Mouse (Mus musculus): ENCODE data around the gene Setmar.
"Not testable (repeated sequence)": the region's sequence is repeated elsewhere in the genome, so short reads cannot be mapped to it uniquely, and the experiment has no call there.

The Setmar gene

DNA sequence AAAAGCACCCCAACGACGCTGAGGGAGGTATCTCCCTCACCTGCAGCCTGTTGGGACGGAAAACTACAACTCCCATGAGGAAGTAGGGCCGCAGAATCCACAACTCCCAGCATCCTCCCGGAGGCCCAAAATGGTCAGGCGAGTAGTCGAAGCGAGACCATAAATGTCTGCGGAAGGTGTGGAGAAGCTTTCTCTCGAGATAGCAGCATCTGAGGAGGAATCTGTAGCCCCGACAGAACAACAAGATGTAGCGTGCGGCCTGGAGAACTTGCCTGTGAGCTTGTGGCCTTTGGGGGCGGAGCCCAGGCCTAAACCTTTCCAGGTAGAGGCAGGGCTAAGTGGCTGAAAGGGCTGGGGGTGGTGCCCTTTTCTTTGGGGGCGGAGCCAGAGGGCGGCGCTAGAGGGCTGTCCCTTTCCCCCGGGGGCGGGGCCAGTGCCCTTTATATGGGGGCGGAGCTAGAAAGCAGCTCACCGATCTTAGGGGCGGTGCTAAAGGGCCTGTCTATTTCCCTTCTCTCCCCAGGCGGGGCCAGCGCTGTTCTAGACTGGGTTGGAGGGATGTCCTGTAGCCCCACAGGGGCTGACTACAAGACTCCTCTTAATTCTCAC lies at the start of gene Setmar:
Setmar (plus strand) TSS at position 128 of the 609 bp plus-strand sequence.
- in situ Hi-C loops (cut with MboI, MseI), result loop anchor here (5.0 kb wide), 1 partner anchor 1273 kb away; no protein-coding TSS in a partner anchor

DNA sequence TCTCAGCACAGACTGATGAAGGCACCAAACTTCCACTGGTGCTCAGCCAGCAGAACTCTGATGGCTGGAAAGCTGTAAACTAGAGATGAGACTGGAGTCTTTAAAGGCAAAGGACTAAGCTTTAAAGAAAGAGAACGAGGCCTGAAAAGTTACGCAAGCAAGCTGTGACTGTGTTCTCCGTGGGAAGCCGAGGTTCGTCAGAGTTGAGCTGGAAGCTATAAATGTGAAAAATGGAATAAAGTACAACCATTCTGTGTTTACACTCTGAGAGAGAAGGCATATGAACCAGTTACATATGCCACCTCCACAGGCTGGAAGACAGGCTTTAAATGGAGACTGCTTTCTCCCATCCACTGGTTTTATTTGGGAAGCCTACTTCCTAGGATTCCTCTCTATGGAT lies 43.2 kb upstream of the Setmar start:
- in situ Hi-C loops (cut with MboI, MseI), result loop anchor here (10.0 kb wide), 1 partner anchor 1937 kb away; no protein-coding TSS in a partner anchor

DNA sequence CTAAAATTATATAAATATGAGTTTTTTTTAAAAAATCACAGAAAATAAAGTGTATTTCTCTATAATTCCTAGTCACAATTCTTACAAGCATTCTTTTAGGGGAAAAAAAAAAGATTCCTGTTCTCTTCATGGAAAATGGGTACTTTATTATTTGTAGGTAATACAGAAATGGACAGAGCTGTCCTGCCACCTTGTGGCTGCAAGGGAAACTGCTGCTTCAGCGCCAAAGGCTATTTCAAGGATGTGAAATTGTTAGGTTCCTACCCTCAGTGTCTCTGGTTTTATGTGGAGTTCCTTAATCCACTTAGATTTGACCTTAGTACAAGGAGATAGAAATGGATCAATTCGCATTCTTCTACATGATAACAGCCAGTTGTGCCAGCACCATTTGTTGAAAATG lies 9.8 kb upstream of the Setmar start:
- in situ Hi-C loops (cut with MboI, MseI), result not testable (repeated sequence)

DNA sequence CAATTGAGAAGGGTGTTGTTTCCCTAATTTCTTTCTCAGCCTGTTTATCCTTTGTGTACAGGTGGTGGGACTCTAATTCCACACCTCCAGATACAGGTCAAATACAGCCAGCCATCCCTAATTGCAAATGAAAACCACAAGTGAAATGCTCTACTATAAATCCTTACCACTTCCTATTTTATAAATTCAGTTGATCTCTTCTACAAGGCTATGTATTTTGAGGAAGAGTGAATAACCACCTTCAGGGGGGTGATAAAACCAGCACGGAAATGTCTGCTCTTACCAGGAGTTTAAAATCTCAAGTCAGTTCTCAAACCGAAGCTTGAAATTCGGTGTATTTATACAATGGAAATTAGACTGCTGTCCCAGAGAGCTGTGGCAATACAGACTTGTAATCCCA lies 8.9 kb upstream of the Setmar start:
- in situ Hi-C loops (cut with MboI, MseI), result no loop called here

DNA sequence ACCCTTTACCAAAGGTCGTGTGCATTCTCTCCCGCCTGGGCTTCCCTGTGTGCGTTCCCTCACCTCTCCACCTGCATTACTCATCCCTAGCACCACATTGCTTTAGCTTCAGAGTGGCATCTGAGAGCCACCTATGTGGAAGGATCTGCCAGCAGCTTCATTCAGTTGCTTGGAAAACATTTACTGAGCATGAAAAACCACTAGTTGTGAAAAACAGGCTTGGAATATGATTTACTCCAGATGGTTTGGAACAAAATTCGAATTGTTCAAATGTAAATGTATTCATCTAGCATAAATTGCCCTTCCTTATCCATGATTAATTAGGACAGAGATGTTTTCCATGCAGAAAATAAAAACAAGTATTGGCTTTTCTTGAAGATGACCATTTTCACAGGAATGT lies 7.5 kb upstream of the Setmar start:
- in situ Hi-C loops (cut with MboI, MseI), result no loop called here

DNA sequence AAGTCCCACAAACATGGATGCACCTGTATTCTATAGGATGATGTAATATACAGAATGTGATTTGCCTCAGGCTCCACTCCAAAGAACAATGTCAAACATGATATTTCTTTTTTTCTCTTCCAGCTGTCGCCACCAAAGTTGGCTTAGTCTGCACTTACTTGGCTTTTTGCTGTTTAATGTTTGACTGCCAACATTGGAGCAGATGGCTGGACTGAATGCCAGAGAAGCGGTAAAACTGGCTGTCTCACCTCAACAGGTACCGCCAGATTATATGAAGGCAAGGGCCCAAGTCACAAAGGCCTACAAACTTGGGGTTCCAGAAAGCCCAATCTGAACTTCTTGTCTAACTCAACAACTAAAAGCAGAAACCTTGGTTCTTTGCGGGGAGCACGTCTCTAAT lies 6.8 kb upstream of the Setmar start:
- in situ Hi-C loops (cut with MboI, MseI), result no loop called here

DNA sequence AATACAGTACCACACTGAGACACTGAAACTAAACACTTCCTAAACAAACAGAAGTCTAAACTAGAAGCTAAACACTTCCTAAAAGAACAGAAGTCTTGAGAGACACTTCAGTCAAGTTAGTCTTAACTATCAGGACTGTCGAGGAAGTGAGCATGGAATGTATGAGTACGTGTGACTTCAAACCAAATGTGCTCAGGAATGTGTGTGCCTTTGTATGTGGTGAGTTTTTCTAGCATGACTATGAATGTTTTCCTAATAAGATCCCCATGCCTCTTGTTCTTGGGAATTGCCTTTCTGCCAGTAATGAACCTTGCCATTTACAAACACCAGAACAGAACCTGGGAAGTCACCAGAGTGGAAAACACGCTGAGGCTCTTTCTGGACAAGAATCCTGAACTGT lies 3.7 kb upstream of the Setmar start:
- in situ Hi-C loops (cut with MboI, MseI), result loop anchor here (5.0 kb wide), 1 partner anchor 1269 kb away; no protein-coding TSS in a partner anchor

DNA sequence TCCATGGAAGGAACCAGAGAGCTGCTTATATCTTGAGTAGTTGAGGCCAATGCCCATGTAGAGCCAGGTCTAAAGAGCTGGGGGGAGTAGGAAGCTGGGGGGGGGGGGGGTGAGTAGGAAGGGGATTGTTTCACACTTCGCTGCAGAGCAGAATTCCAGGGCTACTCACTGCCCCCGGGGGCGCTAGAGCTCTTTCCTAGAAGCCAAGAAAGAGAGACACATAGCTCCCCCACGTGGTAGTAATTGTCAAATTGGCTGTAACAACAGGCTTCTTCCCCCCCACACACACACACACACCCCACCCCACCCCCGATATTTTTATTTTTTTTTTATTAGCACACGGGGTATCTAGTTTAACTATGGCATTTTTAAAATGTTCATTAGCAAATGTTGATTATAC lies 738 bp downstream of the Setmar start:
- in situ Hi-C loops (cut with MboI, MseI), result no loop called here

DNA sequence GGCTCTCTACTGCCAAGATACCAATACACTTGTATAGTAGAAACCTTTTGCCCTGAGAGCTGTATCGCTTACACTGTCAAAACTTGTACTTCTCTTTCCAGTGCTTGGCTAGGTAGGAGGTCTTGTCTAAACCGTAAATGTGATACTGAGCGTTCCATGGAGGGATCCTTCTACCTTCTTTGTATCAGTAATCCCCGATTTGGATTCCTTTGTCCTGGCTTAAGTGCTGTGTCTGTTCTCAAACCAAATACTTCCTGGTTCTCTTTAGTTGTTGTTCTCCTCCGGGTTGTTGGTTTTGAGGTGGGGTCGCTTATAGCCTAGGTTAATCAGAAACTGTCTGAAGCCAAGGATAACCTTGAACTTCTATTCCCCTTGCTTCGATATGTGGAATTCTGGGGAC lies 6.1 kb downstream of the Setmar start:
- in situ Hi-C loops (cut with MboI, MseI), result no loop called here

DNA sequence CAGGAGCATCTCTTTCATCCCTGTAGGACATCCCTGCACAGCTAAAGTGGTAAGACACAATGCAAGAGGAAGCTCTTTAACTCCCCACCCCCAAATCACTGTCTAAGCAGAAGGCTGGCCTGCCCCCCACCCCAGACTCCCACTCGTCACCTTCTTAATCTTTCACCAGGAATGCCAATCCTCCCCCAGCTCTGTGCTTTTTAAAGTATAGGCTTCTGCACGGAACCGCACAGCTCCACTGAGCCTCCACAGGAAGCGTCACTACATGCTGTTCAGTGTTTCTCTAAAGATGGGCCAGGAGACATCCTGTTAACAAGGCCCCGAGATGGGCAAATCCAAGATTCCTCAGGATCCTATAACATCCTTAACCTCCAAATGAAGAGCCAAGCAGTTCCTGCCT lies 8.2 kb downstream of the Setmar start:
- in situ Hi-C loops (cut with MboI, MseI), result no loop called here

DNA sequence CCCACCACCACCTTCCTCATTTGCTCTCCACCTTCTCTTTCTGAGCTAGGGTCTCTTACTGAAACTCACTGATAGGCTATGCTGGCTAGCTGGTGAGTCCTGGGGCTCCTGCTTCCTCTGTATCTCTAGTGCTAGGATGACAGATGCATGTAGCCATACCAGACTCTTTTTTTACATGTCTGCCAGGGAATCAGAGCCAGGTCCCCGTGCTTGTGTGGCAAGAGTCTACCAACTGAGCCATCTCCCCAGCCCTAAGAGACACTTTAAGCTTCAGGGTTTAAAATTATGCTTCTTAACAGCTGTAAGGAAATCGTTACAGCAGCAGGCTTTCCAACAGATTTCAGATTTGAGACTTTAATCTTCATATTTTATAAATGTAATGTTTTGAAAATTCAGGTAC lies 9.1 kb downstream of the Setmar start:
- in situ Hi-C loops (cut with MboI, MseI), result no loop called here

DNA sequence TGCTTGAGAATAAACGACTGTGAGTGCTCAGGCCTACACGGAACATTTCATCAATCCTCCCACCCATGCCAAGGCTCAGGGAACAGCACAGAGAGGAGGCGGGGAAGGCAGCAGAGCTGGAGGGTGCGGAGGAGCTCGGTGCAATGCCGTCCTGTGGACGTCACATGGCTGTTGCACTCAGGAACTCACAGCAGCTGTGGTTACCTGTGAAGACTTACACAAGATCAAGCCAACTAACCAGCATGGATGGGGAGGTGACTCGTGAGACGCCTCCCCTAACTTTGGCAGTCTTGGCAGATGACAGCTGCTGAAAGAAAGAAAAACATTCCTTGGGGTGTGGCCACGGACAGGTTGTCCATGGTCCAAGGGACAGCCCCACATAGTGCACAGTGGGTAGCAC lies 9.8 kb downstream of the Setmar start:
- in situ Hi-C loops (cut with MboI, MseI), result no loop called here

DNA sequence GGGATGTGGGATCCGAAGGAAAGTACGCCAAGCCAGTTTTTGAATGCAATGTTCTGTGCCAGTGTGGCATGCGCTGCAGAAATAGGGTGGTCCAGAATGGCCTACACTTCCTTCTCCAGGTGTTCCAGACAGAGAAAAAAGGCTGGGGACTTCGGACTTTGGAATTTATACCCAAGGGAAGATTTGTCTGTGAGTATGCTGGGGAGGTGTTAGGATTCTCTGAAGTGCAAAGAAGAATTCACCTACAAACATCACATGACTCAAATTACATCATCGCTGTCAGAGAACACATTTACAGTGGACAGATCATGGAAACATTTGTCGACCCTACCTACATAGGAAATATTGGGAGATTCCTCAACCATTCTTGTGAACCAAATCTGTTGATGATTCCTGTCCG lies 11.0 kb downstream of the Setmar start:
- in situ Hi-C loops (cut with MboI, MseI), result no loop called here

DNA sequence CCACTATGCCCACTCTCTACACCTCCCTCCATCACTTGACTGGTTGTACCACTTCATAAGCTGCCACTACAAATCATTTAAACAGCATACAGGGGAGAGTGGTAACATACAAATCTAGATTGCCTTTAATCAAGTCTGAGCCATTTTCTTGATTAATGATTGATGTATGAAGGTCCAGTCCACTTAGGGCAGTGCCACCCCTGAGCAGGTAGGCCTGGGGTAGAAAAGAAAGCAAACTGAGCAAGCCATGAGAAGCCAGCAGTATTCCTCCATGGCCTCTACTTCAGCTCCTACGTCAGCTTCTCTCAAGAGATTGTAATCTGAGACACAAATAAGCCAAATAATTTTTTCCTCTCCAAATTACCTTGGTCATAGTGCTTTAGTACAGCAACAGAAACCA lies 26.5 kb downstream of the Setmar start:
- in situ Hi-C loops (cut with MboI, MseI), result loop anchor here (10.0 kb wide), 1 partner anchor 644 kb away; no protein-coding TSS in a partner anchor

DNA sequence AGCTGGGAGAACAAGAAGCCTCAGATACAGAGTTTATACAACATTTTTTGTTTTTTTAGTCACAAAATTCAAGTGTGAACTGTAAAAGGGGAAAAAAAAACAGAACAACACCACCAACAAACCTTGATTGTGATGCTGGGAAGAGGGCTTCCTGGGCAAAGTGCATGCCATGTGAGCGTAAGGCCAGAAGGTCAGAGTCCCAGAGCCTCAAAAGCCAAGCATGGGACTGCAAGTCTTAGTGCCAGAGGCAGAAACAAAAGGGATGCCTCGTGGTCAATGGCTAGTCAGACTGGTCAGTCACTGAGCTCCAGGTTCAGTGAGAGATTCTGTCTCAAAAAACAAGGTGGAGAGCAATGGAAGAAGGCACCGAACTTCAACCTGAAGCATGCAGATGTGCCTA lies 27.8 kb downstream of the Setmar start:
- in situ Hi-C loops (cut with MboI, MseI), result loop anchor here (10.0 kb wide), 1 partner anchor 642 kb away; no protein-coding TSS in a partner anchor

DNA sequence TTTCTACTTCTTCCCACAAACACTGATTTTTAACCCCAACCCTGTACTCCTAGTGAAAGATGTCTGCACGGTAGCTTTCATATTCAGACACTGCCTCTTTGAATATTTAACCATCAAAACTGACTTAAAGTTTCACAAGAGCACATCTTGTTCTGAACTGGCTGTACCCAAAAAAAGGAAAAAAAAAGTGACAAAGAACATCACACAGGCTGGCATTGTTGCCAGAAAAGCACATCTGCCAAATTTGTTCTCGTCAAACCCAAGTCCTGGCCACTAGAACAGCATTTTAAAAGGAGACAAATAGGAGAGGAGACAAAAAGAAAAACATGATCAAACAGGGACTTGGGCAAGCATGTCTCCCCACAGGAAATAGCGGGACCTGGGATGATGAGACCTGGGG lies 28.6 kb downstream of the Setmar start:
- in situ Hi-C loops (cut with MboI, MseI), result loop anchor here (10.0 kb wide), 1 partner anchor 641 kb away; no protein-coding TSS in a partner anchor

DNA sequence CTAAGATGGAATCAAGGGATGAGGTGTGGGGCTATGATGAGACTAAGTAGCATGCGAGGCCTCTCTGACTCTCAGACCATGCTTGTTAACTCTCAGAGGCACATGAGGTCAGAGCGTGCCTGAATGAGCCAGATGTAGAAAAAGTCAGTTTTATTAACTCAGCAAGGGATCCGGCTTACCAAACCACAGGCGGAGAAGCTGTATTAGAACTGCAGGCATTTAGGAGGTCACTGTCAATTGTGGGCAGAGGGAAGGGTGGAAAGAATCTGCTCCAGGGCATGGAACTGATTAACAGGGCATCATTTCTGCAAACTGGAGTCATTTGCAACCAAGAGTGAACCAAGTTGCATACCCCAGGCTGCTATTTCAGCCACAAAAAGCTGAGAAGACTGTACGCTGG lies 30.6 kb downstream of the Setmar start:
- in situ Hi-C loops (cut with MboI, MseI), result loop anchor here (10.0 kb wide), 1 partner anchor 639 kb away; no protein-coding TSS in a partner anchor

DNA sequence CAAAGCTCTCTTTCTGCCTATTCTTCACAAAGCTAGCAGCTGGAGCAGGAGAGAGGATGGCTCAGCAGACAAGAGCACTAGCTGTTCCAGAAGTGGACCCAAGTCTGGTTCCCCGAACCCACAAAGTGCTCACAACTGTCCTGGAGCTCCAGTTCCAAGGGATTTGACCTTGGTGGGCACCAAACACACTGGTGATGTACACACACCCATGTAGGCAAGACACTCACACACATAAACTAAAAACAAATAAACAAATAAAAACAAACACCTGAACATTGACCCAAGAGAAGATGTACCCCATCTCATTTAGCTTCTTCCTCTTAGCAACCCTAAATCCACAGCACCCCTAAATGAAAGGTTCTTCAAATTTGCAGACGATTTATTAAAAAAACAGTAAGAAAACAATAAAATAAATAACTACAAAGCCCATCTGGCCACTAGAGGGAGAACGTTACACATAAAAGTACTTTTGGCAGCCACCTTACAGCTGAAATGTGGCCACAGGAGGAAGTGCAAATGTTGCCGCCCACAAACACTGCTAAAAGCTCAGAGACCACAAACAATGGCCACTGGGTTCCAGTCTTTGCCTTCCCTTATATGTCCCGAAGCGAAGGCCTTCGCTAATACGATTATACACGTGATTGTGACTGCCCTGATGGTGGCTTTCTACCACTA lies 33.5 kb downstream of the Setmar start:
- in situ Hi-C loops (cut with MboI, MseI), result loop anchor here (10.0 kb wide), 1 partner anchor 636 kb away; no protein-coding TSS in a partner anchor

DNA sequence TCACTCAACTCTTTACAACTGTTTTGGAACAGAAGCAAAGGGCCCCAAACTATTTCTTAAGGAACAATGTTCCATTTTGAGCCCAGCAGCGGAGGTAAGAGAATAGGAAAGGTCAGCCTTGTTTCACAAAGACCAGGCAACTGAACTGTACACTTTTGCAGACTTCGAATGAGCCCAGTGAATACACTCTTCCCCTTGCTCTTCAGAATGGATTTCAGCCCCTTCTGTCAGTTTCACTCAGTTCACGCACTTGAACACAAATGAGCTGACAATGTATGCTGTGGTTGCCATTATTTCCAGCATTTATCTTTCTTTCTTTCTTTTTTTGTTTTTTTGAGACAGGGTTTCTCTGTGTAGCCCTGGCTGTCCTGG lies 34.0 kb downstream of the Setmar start:
- in situ Hi-C loops (cut with MboI, MseI), result loop anchor here (10.0 kb wide), 1 partner anchor 636 kb away; no protein-coding TSS in a partner anchor

DNA sequence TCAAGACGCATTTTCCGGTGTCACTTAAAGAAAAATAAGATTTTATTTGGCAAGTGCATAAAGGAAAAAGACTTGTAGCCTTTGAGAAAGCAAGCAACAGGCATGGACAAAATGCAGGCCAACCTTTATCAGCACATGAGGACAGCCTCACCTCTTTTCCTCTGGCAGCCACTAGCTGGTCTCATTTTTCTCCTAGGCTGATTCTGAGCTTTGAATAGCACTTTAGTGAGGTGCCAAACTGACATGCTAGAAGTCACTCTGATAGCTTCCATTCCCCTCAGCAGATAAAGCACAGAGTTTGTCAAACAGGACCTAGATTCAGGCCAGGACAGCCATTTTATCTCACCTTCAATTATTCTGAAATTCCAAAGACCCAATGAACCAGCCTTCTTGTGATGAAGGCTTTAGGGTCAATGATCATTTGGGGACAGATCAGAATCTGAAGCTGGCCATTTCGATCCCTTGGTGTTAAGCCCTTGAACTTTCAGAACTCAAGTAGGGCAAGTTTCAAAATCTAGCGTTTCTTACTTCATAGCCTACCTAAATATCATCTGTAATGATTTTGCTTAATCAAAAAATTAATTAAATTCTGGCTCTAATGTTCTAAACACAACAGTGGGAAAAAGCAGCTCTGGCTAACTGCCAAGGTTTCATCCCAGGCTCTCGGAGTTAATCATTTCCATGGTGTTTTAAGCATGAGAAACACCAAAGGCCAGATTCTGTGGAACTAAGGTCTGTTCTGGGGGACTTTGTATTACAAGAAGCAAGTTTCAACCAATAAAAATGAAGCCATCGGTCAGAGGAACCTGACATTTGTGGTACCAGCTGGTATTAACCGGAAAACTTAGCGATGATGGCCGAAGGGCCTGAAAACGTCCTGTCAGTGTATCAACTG lies 37.3 kb downstream of the Setmar start:
- in situ Hi-C loops (cut with MboI, MseI), result loop anchor here (5.0 to 10.0 kb wide), 3 partner anchors 80 to 305 kb away; no protein-coding TSS in a partner anchor

DNA sequence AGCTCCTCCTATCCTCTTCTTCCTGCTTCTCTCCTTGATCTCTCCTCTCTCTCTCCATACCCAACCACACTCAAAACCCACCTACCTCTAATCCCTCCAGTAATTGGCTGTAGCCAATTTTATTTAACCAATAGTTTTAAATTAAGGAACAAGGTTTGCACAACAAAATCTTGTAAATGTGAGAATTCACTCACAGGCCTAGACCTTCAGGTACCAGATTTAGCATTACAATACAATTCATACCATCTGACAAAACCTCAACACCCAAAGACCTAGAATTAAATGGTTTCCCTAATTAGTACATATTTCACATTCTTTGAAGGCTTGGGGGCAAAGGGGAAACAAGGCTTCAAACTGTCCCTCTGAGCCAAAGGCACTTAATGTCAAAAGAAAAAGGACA lies 42.5 kb downstream of the Setmar start:
- in situ Hi-C loops (cut with MboI, MseI), result loop anchor here (10.0 kb wide), 1 partner anchor 277 kb away; no protein-coding TSS in a partner anchor

DNA sequence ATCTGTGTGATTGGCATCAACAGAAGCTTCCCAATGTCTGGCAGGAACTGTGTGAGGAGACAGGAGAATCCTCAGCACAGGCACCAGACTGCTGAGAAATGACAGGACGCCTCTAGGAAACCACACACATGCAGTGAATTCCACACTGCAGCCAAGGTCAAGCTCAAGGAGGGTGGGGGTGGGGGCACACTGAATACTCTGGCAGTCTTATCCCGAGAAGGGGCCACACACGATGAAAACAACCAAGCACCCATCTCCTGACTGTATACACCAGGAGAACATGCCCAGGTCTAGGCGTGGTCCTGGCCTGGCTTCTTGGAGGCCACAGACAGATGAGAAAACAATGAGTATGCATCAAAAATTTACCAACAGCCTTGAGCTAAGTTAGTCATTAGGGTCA lies 45.5 kb downstream of the Setmar start:
- in situ Hi-C loops (cut with MboI, MseI), result no loop called here

All from T-helper 1 cell (primary cell).